Mouse (Mus musculus): Measurements from ENCODE around the gene Tmem82.

Gene Tmem82

DNA sequence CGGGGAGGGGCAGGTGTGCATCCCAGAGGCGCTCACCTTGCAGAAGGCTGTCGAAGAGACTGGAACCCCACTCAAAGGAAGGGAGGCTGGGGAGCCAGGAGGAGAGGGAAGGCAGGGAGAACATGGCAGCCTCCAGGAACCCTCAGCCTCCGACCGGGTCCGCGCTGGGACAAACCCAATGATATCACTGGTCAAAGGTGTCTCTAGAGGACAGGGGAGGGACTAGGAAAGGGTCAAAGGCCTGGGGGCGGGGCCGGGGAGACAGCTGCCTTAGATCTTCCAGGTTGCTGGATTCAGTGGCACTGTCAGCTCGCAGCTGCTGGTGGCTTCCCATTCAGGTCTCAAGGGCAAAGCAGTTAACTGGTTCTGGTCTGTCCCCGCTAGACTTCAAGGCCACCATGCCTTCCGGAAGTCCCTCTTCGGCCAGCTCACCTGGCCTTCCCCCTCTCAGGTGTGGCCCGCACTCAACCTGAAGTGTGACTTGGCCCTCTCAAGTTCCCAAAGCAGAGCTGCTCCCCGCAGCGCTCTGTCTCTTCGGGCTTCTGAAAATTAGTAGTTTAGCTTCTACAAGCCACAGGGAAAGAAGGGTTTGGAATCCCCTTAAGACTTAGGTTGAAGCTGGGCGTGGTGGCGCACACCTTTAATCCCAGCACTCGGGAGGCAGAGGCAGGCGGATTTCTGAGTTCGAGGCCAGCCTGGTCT lies 419 bp downstream of the Tmem82 start:
- no peak for DNase-seq (ENCODE audit: extremely low spot score, low read depth, low spot score)

DNA sequence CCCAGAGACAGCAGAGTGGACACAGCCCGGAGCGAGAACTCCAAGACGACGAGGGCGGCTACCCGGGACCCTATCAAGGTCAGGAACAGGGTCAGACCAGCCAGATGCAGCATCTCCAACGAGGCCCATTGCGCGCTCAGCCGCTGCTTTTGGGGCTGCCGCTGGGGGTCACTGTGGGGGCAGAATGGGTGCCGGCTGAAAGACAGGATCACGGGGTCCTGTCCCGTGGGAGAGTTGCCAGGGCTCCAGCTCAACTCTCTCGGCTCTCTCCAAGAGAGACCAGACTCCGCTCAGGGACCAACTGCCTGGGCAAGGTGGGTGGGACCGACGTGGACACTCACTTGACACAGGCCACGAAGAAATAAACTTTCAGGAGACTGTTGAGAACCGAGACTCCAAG lies 1.1 kb downstream of the Tmem82 start:
- no peak for DNase-seq (ENCODE audit: extremely low spot score, low read depth, low spot score)

DNA sequence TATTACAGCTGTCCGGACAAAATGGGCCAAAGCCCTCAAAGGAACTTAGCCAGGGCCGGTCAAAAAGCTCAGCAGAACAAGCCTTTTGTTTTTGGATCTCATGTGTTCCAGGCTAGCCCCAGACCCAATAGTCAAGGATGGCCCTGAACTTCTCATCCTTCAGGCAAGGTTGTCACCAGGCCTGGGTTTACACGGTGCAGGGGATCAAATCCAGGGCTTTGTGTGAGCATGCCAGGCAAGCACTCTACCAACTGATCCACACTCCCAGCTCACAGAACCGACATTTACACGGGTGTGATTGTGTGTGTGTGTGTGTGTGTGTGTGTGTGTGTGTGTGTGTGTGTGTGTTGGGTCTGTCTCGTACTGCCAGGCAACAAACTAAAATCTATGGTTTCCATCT lies 1.6 kb downstream of the Tmem82 start:
- no peak for DNase-seq (ENCODE audit: extremely low spot score, low read depth, low spot score)

DNA sequence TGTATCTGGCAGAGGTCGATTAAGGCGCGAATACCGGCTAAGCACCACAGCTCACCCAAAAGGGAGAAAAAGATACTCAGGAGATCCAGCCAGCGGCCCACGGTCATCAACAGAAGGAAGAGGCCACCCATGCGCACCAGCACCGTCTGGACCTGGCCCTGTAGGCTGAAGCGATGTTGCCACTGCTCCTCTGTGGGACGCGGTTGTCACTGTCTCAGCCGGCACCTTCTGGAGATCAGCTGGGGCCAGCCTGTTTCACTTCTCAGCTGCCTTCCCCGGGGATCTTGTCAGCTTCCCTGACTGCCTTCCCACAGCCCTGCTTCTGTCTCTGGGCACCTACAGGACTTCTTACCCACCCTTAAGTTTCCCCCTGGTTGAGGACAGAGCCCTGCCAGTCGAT lies 3.5 kb downstream of the Tmem82 start:
- no peak for DNase-seq (ENCODE audit: extremely low spot score, low read depth, low spot score)

DNA sequence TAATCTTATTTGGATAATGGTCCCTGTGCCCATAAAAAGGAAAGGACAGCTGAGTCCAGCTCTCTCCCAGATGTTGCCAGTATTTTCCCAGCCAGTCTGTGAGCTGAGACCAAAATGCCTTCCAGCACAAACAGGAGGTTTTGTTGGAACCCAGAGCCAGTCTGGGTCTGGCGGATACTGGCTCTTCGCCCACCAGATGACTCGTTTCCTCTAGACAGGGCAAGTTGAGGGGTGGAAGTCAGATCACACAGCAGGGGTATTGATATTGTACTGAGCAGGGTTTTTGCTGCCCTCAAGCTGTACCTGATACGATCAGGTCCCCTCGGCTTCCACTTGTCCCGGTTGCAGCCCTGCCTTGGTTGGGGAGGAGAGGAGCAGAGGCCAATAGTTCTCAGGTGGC lies 8.9 kb downstream of the Tmem82 start:
- no peak for DNase-seq (ENCODE audit: extremely low spot score, low read depth, low spot score)

DNA sequence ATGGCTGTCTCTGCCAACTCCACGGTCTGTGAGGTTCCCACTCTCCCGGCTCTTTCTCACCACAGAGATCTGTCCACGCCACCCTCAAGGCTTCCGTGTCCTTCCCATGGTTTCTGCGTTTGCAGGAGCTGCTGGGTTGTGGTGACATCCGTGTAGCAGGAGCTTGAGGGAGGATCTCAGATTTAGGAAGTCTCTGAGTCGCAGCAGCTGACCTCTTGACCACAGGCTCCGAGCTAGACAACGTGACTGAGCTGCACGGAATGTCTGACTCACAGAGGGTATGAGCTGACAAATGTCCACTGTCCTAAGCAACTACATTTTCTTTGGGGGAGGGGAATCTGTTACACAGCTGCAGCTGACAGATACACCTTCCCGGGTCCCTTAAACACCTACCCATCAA lies 12.6 kb downstream of the Tmem82 start, which contains the start of gene Fblim1:
Gene Fblim1, minus strand, starts transcription at position 236 of the 400 bp plus-strand sequence.
- DNase-seq (ENCODE audit: extremely low spot score, low read depth, low spot score) = no peak

DNA sequence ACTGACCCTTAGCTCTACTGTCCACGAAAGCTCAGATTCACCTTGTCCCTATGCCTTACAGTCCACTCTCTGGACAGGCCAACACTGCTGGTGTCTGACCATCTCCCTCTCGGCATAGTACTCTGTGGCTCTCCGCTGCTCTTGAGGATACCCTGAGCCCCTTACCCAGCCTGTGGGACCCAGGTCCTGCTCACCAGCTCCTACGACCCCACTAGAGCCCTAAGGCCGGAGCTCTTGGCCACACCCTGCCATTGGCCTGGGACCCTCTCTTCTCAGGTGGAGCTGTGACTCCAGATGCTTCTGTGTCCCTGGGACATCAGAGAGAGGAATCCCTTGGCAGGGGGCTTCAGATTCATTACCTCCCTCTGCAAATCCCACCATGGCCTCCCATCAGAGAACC lies 13.0 kb downstream of the Tmem82 start:
- no peak for DNase-seq (ENCODE audit: extremely low spot score, low read depth, low spot score)

DNA sequence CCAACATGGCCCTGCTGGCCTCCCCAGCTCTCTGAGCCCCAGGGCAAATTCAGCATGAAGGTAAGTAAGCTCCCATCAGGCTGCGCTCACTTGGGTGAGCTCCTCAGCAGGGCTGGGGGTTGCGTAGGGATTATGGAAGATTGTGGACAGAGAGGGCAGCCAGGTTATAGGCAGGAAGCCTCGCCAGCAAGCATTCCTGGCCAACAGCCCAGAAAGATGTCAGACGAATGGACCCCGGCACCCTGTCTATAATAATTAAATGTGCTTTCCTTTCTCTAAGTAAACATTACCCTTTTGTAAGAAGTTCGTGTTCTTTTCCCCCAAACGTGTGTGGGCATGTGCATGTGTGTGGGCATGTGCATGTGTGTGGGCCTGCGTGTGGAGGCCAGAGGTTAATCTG lies 13.9 kb downstream of the Tmem82 start:
- DNase-seq (ENCODE audit: extremely low spot score, low read depth, low spot score) = no peak

DNA sequence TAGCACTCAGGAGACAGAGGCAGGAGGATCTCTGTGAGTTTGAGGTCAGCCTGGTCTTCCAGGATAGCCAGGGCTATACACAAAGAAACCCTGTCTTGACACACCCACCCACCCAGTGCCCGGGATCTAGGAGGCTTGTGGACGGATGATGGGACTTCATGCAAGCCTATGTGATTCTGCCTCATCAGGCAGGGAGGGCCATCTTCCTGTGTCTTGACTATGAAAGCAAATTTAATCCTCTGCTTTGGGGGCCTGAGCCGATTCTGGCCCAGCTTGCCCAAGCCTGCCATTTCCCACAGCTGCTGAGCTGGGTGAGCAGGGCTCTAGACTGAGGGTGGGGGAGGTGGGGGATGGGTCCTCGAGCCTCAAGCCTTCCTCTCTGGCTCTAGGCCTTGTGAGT lies 14.5 kb downstream of the Tmem82 start:
- DNase-seq (ENCODE audit: extremely low spot score, low read depth, low spot score) = no peak

DNA sequence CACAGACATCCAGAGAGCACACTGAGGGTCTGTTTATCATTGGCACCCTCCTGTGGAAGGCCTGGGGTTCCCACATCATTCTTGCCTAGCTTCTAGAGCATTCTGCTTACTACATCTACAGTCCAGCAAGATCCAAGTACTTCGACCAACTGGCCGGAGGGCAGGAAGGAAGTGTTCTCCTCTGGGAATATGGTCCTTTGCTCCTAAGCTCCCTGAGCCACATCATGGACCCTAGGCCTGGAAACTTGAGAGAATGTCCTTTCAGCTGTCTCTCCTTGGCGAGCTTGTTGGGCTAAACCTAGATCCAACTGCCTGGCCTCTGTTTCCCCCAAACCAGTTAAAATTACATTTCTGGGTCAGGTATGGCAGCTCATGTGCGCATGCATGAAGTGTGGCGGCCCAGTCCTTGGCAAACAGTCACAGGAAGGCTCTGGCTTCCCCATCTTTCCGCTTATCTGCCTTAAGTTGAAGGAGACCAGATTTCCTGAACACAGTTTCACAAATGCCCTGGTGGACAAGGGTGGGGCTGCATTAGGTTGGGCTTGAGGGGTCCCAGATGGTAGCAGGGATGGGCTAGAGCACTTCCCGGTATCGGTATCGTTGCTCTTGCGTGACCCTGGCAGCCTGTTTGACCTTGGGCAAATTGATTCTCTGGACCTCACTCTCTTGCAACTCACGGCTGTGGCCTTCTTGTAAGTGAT lies 15.8 kb downstream of the Tmem82 start:
- DNase-seq (ENCODE audit: extremely low spot score, low read depth, low spot score) = no peak

DNA sequence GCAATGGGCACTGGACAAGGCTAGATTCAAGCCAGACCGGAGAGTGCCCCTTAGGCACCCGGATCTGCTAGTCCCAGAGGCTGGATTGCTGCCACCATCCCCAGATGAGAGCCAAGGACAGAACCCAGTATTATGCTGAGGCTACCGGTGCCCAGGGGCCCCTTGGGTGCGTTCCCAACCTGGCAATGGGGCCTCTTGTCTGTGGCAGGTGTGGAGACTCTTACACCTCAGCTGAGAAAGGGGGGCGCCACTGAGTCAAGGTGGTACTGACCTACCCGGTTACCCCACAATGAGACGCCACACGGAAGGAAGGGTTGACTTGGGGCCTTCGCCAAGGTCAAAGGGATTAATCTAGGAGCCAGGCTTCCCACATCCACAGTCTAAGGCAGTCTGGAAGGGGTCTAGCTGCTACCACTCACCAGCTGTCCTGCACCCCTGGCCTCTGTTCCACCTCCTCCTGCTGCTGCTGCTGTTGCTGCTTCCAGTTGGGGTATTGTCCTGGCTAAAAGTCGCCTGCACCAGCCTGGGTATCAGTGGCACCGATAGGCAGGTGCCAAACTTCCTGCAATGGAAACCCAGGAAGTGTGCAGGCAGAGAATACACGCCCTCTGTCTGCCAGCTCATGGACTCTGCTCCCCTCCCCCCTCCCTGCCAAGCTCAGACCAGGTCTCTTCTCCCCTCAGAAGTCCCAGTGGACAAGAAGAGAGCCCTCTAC lies 17.1 kb downstream of the Tmem82 start:
- no peak for DNase-seq (ENCODE audit: extremely low spot score, low read depth, low spot score)

DNA sequence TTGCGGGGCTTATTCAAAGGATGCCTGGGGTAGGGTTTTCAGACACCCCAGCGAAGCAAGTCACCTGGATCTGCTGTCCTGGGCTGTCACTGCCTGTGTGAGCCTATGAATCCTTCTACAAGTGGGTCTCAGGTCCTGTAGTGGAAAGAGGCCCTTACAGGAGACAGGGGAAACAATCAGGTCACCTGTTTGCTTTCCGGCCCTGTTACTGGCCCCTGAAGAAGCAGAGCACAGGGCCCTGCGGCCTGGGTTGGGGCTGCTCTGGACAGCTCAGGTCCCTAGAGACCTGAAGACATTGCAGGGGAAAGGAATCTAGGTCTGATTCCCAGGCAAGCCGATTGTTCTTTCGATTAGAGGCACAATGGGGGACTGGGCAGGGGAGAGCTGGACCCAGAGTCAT lies 18.1 kb downstream of the Tmem82 start:
- DNase-seq (ENCODE audit: extremely low spot score, low read depth, low spot score) = no peak

DNA sequence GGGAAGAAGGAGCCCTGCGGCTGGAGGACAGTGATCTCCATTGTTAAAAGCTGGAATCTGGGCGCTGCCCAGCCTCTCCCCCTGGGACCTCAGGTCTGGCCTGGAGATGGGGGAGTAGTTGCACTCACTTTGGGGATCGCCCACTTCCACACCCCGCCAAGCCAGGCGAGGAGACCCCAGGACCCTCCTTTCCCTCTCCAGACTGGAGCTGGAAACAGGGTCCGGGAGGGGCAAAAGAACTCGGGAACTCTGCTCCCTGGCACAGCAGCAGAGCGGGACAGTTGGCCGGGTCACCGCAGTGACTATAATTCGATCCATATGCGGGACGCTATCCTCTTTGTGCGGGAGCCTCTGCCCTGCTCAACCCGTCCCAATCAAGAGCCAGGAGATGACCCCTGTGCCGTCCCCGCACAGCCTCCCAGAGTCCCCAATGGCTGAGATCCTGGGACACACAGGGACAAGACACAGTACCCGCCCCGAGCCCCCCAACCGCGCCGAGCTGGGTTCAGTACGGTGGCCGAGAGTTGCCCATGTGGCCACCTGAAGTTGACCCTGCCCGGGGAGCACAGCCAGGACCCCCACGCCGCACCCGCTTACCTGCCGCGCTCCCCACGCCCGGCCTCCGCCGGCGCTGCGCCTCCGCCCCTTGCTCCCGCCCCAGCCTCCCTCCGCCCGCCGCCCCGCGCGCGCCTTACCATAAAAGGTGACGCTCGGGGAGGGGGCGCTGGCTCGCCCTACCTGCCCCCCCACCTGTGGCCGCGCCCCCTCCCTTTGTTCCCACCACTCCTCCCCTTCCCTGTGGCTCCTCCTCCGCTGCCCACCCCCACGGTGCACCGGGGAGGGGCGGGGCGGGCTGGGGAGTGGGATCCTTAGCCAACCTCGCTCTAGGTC lies 18.9 kb downstream of the Tmem82 start:
- DNase-seq (ENCODE audit: extremely low spot score, low read depth, low spot score) = no peak

DNA sequence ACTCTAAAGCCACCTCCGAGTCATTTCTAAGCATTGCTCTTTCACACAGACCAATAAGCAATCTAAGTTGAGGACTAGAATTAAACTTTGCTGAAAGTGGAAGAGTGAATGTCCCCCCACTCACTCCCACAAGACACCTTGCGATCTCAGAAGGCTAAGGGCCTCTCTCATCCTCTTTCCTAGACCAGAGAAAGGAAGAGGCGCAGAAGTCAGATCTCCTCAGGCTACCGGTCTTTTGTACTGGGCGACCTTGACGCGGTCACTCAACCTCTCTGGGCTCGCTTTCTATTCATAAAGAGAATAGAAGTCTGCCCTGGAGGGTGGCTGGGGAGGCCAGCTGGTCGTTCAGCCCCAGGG lies 19.6 kb downstream of the Tmem82 start:
- DNase-seq (ENCODE audit: extremely low spot score, low read depth, low spot score) = no peak

DNA sequence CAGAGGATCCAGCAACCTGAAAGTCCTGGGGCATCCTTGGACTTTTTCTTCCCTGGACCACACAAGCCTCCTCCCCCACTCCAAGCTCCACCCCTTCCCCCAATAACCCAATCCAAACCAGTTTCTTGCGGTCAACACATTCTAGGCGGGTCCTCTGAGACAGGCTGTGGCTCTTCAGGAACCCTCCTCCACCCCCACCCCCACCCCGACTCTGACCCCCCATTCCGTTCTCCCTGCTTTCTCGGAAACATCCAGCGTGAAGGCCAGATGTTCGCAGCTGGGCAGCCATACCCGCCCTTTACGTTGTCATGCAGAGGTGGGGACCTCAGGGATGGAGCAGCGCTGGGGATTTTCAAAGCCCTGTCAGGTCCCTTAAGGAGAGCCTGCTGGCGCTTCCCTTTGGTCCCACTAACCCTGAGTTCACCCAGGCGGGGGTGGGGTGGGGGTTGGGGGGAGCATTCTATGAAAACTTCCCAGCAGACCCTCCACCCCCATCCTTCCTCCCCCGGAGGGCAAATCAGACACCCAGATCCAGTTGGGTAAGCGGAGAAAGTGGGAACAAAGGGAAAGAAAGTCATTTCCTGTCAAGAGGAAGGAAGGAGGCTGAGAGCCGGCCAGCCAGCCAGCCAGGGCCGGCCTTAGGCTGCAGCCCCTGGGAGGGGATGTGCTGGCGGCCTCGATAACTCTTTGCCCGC lies 20.1 kb downstream of the Tmem82 start:
- DNase-seq (ENCODE audit: extremely low spot score, low read depth, low spot score) = no peak

DNA sequence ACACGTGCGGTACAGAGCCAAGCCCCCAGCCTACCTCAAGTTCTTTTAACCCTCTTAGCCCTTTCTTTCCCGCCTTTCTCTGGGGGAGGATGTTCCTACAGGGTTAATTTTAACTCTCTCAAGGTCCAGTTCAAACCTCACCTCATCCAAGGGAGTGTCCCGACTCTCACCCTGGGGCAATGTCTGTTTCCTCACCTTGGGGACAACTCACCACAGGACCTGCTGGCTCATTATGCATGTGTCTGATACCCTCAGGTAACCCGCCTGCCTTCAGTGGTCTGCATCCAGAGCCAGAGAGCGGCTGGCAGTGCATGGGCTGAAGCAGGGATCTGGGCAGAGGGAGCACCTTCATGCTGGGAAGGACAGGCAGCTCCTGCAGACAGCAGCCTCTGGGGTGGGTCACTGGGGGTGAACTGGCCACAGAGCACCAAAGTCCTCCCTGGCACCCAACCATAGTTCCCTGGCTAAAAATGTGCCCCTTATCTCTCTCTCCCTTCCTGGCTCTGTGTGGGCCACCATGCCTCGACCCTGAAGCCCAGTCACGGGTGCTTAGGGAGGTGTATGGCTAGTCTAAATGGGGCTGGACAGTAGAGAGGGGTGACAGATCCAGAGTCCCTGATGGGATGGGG lies 21.6 kb downstream of the Tmem82 start:
- no peak for DNase-seq (ENCODE audit: extremely low spot score, low read depth, low spot score)

DNA sequence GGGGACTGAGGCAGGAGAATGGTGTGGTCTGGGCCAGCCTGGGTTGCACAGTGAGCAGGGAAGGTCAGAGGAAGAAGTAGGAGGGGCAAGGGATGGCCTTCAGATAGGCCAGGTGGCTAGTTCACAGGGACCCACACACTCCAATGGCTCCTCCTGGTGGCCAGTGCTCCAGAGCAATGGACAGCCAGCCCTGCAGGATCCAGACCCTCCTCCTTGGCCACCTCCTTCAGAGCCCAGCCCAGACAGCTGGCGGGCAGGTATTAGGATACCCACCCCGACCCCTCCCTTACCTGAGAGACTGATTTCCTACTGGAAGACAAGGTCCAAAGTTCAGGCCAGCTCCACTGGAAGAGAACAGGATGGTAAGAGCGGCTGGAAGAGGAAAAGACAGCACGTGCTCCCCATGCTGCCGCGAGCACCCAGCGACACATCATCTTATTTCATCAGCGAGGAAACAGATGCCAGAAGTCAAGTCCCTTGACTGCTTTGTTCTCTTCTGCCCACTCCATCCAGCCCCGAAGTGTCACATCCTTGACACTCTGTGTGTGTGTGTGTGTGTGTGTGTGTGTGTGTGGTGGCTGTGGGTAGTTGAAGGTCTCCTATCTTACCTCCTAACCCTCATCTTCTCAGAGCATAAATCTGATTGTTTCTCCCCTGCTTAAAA lies 22.7 kb downstream of the Tmem82 start:
- DNase-seq (ENCODE audit: extremely low spot score, low read depth, low spot score) = no peak

DNA sequence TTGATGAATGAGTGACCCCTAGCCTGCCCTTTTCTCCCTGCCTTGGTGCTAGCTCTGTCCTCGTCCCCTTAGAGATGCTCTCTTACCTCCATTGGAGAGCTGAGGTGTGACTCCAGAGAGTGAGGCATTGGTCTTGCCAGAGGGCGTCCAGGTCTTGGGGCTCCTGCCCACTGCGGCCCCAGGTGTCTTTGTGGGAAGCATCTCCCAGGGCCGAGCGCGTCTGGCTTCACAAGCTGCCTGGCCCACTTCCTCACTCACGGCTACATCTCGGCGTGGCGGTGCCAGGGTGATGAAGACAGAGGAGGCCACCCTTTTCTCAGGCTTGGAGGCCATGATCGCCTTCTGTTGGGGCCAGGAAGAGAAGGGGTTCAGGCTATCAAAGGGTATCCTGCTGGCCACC lies 23.3 kb downstream of the Tmem82 start:
- DNase-seq (ENCODE audit: extremely low spot score, low read depth, low spot score) = no peak

DNA sequence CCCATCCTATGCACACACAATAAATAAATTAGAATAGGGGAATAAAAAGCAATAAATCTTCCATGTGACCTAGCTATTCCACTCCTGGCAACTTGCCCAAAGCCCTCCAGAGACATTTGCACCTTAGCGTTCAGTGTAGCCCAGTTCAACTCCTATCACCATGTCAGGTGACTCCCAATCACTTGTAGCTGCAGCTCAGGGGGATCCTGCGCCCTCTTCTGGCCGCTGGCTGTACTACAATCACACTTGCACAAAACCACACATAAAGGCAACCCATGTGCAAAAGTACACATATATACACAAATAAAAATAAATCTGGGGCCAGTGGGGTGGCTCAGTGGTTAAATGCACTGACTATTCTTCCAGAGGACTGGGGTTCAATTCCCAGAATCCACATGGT lies 26.9 kb downstream of the Tmem82 start:
- DNase-seq (ENCODE audit: extremely low spot score, low read depth, low spot score) = no peak

DNA sequence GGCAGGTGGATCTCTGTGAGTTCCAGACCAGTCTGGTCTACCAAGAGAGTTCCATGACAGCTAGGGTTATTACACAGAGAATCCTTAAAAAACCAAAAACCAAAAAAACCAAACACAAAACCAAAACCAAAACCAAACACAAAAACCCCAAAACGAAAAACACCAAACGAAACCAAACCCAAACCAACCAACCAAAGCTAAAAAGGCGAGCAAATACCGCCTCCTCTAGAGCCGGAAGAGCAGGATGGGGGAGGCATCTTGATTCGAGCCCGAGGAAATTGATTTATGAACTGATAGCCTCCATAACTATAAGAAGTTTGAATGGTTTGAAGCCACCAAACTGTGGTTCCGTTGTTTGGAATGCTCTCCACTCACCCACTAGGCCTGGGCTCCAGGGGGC lies 34.5 kb downstream of the Tmem82 start:
- no peak for DNase-seq (ENCODE audit: extremely low spot score, low read depth, low spot score)

Measured in hindlimb bud, embryonic 11.5 days (tissue).